ENCODE assay signal across 32 mouse cellular contexts in genomic region chr4:6517626-6518025, GRCm38 (mm10).
DNase-seq lines count a peak whose midpoint lies in the region; ATAC-seq and TF ChIP-seq lines count a peak whose summit lies in the region.
"Had no signal": no experiment of that assay in that cellular context is flagged by ENCODE, and none has a peak within 500 bp of the region (broad histone marks: within the 10 kb centered on the region; RNA-seq: fewer than 3 reads in every experiment).

No protein-coding gene starts in this region.

- H3K79me2 ChIP-seq in heart, adult 2 months (replicated peaks; ENCODE audit: control insufficient read depth, insufficient read depth, low read length), result no peaks in the 10 kb centered on the region

- intact Hi-C loops in heart, adult 2 months (cut with DNase I), result no loop called here

- TF ChIP-seq CTCF in heart, adult 2 months (IDR thresholded peaks at IDR 0.05), result no peak

- no peak for TF ChIP-seq POLR2A in heart, adult 2 months (IDR thresholded peaks at IDR 0.05; ENCODE audit: insufficient read depth, low read depth, low read length)

- no peaks in the 10 kb centered on the region for H3K27me3 ChIP-seq in heart, adult 2 months (ENCODE audit: control insufficient read depth, insufficient read depth, low read length)
- H3K27me3 ChIP-seq: limb, embryonic 15.5 days; liver, embryonic 15.5 days; midbrain, embryonic 13.5 days; Patski; stomach, embryonic 15.5 days had no signal

- no peak overlapping the region for H3K4me3 ChIP-seq in heart, adult 2 months
- H3K4me3 ChIP-seq: erythroblast, embryonic 14.5 days; heart, embryonic 10.5 days; hindbrain, embryonic 10.5 days; limb, embryonic 10.5 days; limb, embryonic 15.5 days; liver, embryonic 15.5 days; midbrain, embryonic 13.5 days; stomach, embryonic 15.5 days had no signal

- WGBS in heart, adult 2 months, result 76% methylated on average over 1 of the region's 1 CpGs

- peak; percentile 12 to 16 for DNase-seq in heart, adult 18-20 months
- DNase-seq in heart, adult 2 months, result no peak
- DNase-seq in A20 (ENCODE audit: low read depth, low spot score), result peak; percentile 46
- DNase-seq in adipocyte (ENCODE audit: low spot score), result peak; percentile 59
- no peak for DNase-seq in thymus, postnatal 14 days
- no peak for DNase-seq in c-Kit-positive CD71-positive TER-119-positive erythroid progenitor cells, embryonic 14.5 days (ENCODE audit: low spot score)
- DNase-seq: adrenal gland, postnatal 14 days; cerebellum, adult 11-12 months; cerebellum, postnatal 10 days; gastrocnemius, postnatal 10 days; kidney, adult 8-10 months; kidney, postnatal 4 days; layer of hippocampus, postnatal 36 days; lung, embryonic 14.5 days; lung, postnatal 14 days; right cerebral cortex, postnatal 14 days; thymus, postnatal 36 days had no signal

- no peaks in the 10 kb centered on the region for H3K36me3 ChIP-seq in heart, adult 2 months (ENCODE audit: control insufficient read depth, insufficient read depth, low read length)
- H3K36me3 ChIP-seq: heart, embryonic 10.5 days; hindbrain, embryonic 10.5 days; limb, embryonic 10.5 days; limb, embryonic 15.5 days; liver, embryonic 15.5 days; midbrain, embryonic 13.5 days; stomach, embryonic 15.5 days had no signal

- ATAC-seq in megakaryocyte, adult 5-6 weeks (ENCODE audit: poor library complexity, severe bottlenecking), result peak; percentile 75
- ATAC-seq in frontal cortex, adult (ENCODE audit: low TSS enrichment), result no peak
- ATAC-seq: forebrain, embryonic 16.5 days; hindbrain, embryonic 16.5 days; intestine, embryonic 16.5 days; midbrain, embryonic 13.5 days; Patski had no signal

- TF ChIP-seq EP300 in heart, adult 2 months (IDR thresholded peaks at IDR 0.05; ENCODE audit: insufficient read depth, low read depth, low read length), result no peak

- no peaks in the 10 kb centered on the region; the same call in 1 of the 2 replicates for H3K4me1 ChIP-seq in heart, adult 2 months (ENCODE audit: control insufficient read depth, insufficient read depth, low read length)
- H3K4me1 ChIP-seq: heart, embryonic 10.5 days; hindbrain, embryonic 10.5 days; liver, embryonic 15.5 days had no signal

- no peak overlapping the region for H3K9ac ChIP-seq in heart, adult 2 months (ENCODE audit: low read depth, low read length)
- H3K9ac ChIP-seq: limb, embryonic 15.5 days; liver, embryonic 15.5 days; lung, embryonic 14.5 days; midbrain, embryonic 13.5 days; stomach, embryonic 15.5 days had no signal

- no peak overlapping the region for H3K27ac ChIP-seq in heart, adult 2 months
- H3K27ac ChIP-seq: heart, embryonic 10.5 days; hindbrain, embryonic 10.5 days; kidney, postnatal 0 days; limb, embryonic 10.5 days; limb, embryonic 15.5 days; liver, embryonic 15.5 days; midbrain, embryonic 13.5 days; stomach, embryonic 15.5 days had no signal

Comparison
In these comparisons a context has a peak if more than half of its experiments do, and no peak if none do; other contexts are left out.
1. DNase-seq: peak in heart, adult 18-20 months (2 of 2), A20 (single experiment) and adipocyte (single experiment); none in heart, adult 2 months (0 of 2), thymus, postnatal 14 days (single experiment) and c-Kit-positive CD71-positive TER-119-positive erythroid progenitor cells, embryonic 14.5 days (single experiment).